21 mouse cellular contexts compared by ENCODE assay signal in genomic region chr6:29812076-29812475, GRCm38 (mm10).
"Had no signal": no experiment of that assay in that cellular context is flagged by ENCODE, and none has a peak within 500 bp of the region (broad histone marks: within the 10 kb centered on the region; RNA-seq: fewer than 3 reads in every experiment).

No protein-coding gene starts in this region.

- DNase-seq: cerebellum, adult 8-10 months; cerebellum, postnatal 36 days; embryo, embryonic 11 days; gastrocnemius, adult 2 months; gastrocnemius, postnatal 10 days; gastrocnemius, postnatal 14 days; gastrocnemius, postnatal 25 days; gastrocnemius, postnatal 36 days; heart, adult 11 months; heart, adult 18-20 months had no signal

- H3K27me3 ChIP-seq: embryonic facial prominence, embryonic 12.5 days; embryonic facial prominence, embryonic 13.5 days; embryonic facial prominence, embryonic 15.5 days; forebrain, embryonic 12.5 days; forebrain, embryonic 13.5 days; forebrain, embryonic 15.5 days had no signal

- ATAC-seq: forebrain, embryonic 13.5 days; forebrain, embryonic 14.5 days; forebrain, embryonic 15.5 days; forebrain, postnatal 0 days had no signal

- H3K4me3 ChIP-seq: embryonic facial prominence, embryonic 10.5 days; embryonic facial prominence, embryonic 12.5 days; embryonic facial prominence, embryonic 13.5 days; embryonic facial prominence, embryonic 15.5 days; erythroblast, embryonic 14.5 days; forebrain, embryonic 10.5 days; forebrain, embryonic 12.5 days; forebrain, embryonic 13.5 days; forebrain, embryonic 15.5 days; gastrocnemius, adult 2 months had no signal

- H3K9me3 ChIP-seq: embryonic facial prominence, embryonic 10.5 days; embryonic facial prominence, embryonic 12.5 days; embryonic facial prominence, embryonic 13.5 days; embryonic facial prominence, embryonic 15.5 days; forebrain, embryonic 10.5 days; forebrain, embryonic 12.5 days; forebrain, embryonic 13.5 days; forebrain, embryonic 15.5 days had no signal

- H3K27ac ChIP-seq: embryonic facial prominence, embryonic 10.5 days; embryonic facial prominence, embryonic 12.5 days; embryonic facial prominence, embryonic 13.5 days; embryonic facial prominence, embryonic 15.5 days; forebrain, embryonic 10.5 days; forebrain, embryonic 12.5 days; forebrain, embryonic 13.5 days; forebrain, embryonic 15.5 days; gastrocnemius, adult 2 months had no signal

- H3K4me2 ChIP-seq: embryonic facial prominence, embryonic 12.5 days; embryonic facial prominence, embryonic 13.5 days; embryonic facial prominence, embryonic 15.5 days; forebrain, embryonic 12.5 days; forebrain, embryonic 13.5 days; forebrain, embryonic 15.5 days had no signal

- H3K4me1 ChIP-seq: embryonic facial prominence, embryonic 15.5 days had no signal

- H3K9ac ChIP-seq: embryonic facial prominence, embryonic 12.5 days; embryonic facial prominence, embryonic 13.5 days; embryonic facial prominence, embryonic 15.5 days; forebrain, embryonic 12.5 days; forebrain, embryonic 13.5 days; forebrain, embryonic 15.5 days; forebrain, postnatal 0 days had no signal

- H3K36me3 ChIP-seq: embryonic facial prominence, embryonic 10.5 days; embryonic facial prominence, embryonic 13.5 days; embryonic facial prominence, embryonic 15.5 days; forebrain, embryonic 12.5 days; forebrain, embryonic 15.5 days had no signal
